Mouse (Mus musculus): ENCODE measurements around the gene Bpi.

- TF ChIP-seq POLR2A (IDR thresholded peaks at IDR 0.05; ENCODE audit: insufficient read length, low read depth) (no peak), MAX (IDR thresholded peaks at IDR 0.05; ENCODE audit: low read depth) (no peak), MYOD1 (IDR thresholded peaks at IDR 0.05; ENCODE audit: control insufficient read depth in 1 of 3, insufficient read length in 2 of 3, low read depth in 2 of 3) (no peak), CEBPB (IDR thresholded peaks at IDR 0.05; ENCODE audit: insufficient read depth, poor library complexity, severe bottlenecking) (no peak), MYOG (IDR thresholded peaks at IDR 0.05; ENCODE audit: control insufficient read depth in 1 of 3, insufficient read depth in 1 of 3, insufficient read length in 2 of 3, low read depth in 2 of 3) (no peak), TCF12 (IDR thresholded peaks at IDR 0.05; ENCODE audit: insufficient read depth, poor library complexity, severe bottlenecking) (no peak), USF1 (IDR thresholded peaks at IDR 0.05; ENCODE audit: low read depth) (no peak), E2F4 (IDR thresholded peaks at IDR 0.05; ENCODE audit: insufficient read depth) (no peak), TCF3 (IDR thresholded peaks at IDR 0.05; ENCODE audit: insufficient read length, low read depth) (no peak), POLR2AphosphoS2 (IDR thresholded peaks at IDR 0.05; ENCODE audit: insufficient read length, low read depth) (no peak)
Measured at GRCm38 (mm10) chr2:158322845-158323244, 65.0 kb downstream of the Bpi start.
